Mouse (Mus musculus): ENCODE measurements around the gene Ppp2r1a. TPM values are rescaled to one million over a fixed set of nuclear protein-coding genes. Genes with fewer than 3 reads are reported as not detected.
A peak's percentile ranks its signal among the peaks of the same experiment; 100 is the strongest.

The Ppp2r1a gene
- polyA plus RNA-seq (2014; fragmentation: Nextera tagmentation; extraction: Ambion mirVana): 335 and 378 TPM in 2 replicates

DNA sequence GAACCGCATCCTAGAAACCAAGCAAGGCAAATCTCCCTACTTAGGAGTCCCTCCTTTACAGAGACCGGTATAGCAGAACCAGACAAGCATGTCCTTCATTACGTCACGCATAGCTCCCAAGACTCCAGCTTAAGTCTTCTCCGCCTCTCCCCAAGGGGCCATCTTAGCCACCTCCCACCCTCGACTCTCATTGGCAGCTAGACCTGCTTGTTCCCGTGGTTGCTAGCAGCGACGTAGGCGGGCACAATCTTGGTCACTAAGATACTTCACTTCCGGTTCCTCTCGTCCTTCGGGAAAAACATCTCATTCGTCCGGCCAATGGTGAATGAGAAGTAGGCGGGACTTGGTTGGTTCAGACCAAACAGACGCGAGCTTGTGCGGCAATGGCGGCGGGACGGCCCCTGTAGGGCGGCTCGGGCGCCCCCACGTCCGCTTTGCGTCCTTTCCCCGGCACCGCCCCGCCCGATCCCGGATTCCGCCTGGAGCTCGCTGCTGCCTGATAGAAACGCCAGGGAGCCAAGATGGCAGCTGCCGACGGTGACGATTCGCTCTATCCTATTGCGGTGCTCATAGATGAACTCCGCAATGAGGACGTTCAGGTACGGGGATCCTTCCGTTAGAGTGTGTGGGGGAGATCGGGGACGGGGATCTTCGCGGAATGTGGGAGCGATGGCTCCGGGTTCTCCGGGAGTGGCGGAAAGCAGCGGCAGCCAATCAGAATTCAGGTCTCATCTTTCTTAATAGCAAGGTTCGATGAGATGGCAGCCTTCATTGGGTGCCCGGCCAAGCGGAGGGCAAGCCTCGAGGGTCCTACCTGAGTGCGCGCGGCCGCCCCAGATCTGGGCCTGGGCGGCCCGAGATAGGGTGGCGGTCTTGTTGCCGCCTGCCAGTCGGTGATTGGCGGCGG is at the start of gene Ppp2r1a:
Ppp2r1a (plus strand) TSS at position 327 of the 907 bp plus-strand sequence.
- peak within 1 kb of the TSS; percentile 87 for H3K4me2 ChIP-seq (ENCODE audit: low read depth, low read length)
- no peaks in the 10 kb centered on the region for H3K9me3 ChIP-seq (ENCODE audit: control insufficient read depth, low read length)
- DNase-seq (ENCODE audit: low spot score) (peak; percentile 100), ATAC-seq (ENCODE audit: low read depth) (peak; percentile 98)
- peak within 1 kb of the TSS; percentile 81 for H3K9ac ChIP-seq (ENCODE audit: low read depth, low read length)
- H3K27me3 ChIP-seq (replicated peaks; ENCODE audit: control insufficient read depth, insufficient read depth, low read length): no peaks in the 10 kb centered on the region
- H3K36me3 ChIP-seq (ENCODE audit: control insufficient read depth, insufficient read depth, low read length): no peaks in the 10 kb centered on the region
- peak within 1 kb of the TSS; percentile 99 for H3K27ac ChIP-seq (replicated peaks; ENCODE audit: low read depth, low read length)
- peaks cover 15% of the 10 kb centered on the region for H3K4me1 ChIP-seq (ENCODE audit: control insufficient read depth, insufficient read depth, low read length)
- peak within 1 kb of the TSS; percentile 58 for H3K4me3 ChIP-seq (ENCODE audit: low read depth, low read length)
- under 1% methylated on average over 60 of the region's 69 CpGs for WGBS

DNA sequence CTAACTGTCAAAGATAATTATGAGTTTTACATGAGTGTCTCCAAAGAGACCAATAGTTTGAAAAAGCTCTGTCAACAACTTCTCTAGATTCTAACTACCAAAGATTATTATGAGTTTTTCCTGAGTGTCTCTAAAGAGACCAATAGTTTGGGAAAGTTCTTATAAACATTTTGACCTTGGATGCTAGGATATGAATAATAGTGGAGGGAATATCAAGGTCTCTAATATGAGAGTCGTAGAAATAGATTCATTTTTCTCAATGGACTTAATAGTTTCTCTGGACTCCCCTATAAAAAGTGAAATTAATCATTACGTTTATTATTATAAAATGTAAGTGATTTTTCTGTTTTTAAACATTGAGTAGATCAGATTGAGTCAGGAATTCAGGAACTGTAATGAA is 40.1 kb upstream of the Ppp2r1a start, which contains the start of gene Vmn1r231:
Vmn1r231 (minus strand) TSS at position 101 of the 400 bp plus-strand sequence.
- WGBS: 58% methylated on average over 2 of the region's 2 CpGs
- DNase-seq (ENCODE audit: low spot score): no peak
- Histone ChIP-seq H3K4me3 (ENCODE audit: low read depth, low read length) (no peak within 1 kb of the TSS), H3K27ac (replicated peaks; ENCODE audit: low read depth, low read length) (no peak within 1 kb of the TSS), H3K27me3 (replicated peaks; ENCODE audit: control insufficient read depth, insufficient read depth, low read length) (no peaks in the 10 kb centered on the region), H3K36me3 (ENCODE audit: control insufficient read depth, insufficient read depth, low read length) (no peaks in the 10 kb centered on the region), H3K4me1 (ENCODE audit: control insufficient read depth, insufficient read depth, low read length) (no peaks in the 10 kb centered on the region), H3K4me2 (ENCODE audit: low read depth, low read length) (no peak within 1 kb of the TSS), H3K9me3 (ENCODE audit: control insufficient read depth, low read length) (no peaks in the 10 kb centered on the region), H3K9ac (ENCODE audit: low read depth, low read length) (no peak within 1 kb of the TSS)
- ATAC-seq (ENCODE audit: low read depth): no peak

DNA sequence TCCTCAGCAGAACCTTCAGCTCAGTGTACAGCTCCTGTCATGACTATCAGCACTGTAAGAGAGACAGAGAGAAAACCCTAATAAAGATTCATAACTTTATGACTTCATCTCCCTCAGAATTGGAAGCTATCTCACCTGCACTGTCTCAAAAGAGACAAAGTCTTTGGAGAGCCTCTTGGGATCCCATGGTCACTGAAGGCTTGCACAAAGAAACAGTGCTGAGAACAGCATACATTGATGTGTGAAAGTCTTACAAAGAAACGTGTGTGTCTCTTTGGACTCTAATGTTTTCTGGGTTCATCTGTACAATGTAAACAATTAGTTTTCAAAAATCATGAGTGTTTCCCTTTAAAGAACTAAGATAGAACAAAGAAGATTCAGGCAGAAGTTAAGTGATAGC is 25.5 kb upstream of the Ppp2r1a start, which contains the start of gene Vmn1r232:
Vmn1r232 (minus strand) TSS at position 101 of the 400 bp plus-strand sequence.
- Histone ChIP-seq H3K4me3 (ENCODE audit: low read depth, low read length) (no peak within 1 kb of the TSS), H3K27ac (replicated peaks; ENCODE audit: low read depth, low read length) (no peak within 1 kb of the TSS), H3K27me3 (replicated peaks; ENCODE audit: control insufficient read depth, insufficient read depth, low read length) (no peaks in the 10 kb centered on the region), H3K9ac (ENCODE audit: low read depth, low read length) (no peak within 1 kb of the TSS), H3K36me3 (ENCODE audit: control insufficient read depth, insufficient read depth, low read length) (no peaks in the 10 kb centered on the region), H3K4me2 (ENCODE audit: low read depth, low read length) (no peak within 1 kb of the TSS), H3K4me1 (ENCODE audit: control insufficient read depth, insufficient read depth, low read length) (no peaks in the 10 kb centered on the region), H3K9me3 (ENCODE audit: control insufficient read depth, low read length) (no peaks in the 10 kb centered on the region)
- 43% methylated on average over 1 of the region's 1 CpGs for WGBS
- ATAC-seq (ENCODE audit: low read depth) (no peak), DNase-seq (ENCODE audit: low spot score) (no peak)

DNA sequence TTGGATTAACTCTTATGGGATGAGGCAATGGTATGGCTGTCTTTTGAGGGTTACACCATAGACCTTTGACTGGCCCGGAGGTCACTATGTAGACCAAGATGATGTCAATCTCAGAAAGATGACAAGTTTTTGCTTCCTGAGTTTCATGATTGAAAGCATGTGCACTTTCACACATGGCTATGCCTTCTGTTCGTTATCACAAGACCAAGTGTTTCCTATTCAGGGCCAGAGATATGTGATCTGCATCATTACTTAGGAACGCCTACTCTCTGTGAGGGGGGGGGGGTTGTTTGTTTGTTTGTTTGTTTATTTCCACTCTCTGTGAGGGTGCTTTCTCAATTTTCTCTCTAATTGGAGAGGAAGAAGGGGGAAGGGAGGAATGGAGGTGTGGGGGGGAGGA is 885 bp upstream of the Ppp2r1a start:
- peaks cover 15% of the 10 kb centered on the region for H3K4me1 ChIP-seq (ENCODE audit: control insufficient read depth, insufficient read depth, low read length)
- WGBS: 37% methylated on average over 3 of the region's 3 CpGs
- H3K4me2 ChIP-seq (ENCODE audit: low read depth, low read length): peak overlapping the region; percentile 67
- DNase-seq (ENCODE audit: low spot score) (peak; percentile 2), ATAC-seq (ENCODE audit: low read depth) (no peak)
- H3K27me3 ChIP-seq (replicated peaks; ENCODE audit: control insufficient read depth, insufficient read depth, low read length): no peaks in the 10 kb centered on the region
- no peaks in the 10 kb centered on the region for H3K9me3 ChIP-seq (ENCODE audit: control insufficient read depth, low read length)
- H3K4me3 ChIP-seq (ENCODE audit: low read depth, low read length): peak overlapping the region; percentile 58
- peak overlapping the region; percentile 97 for H3K27ac ChIP-seq (replicated peaks; ENCODE audit: low read depth, low read length)
- no peaks in the 10 kb centered on the region for H3K36me3 ChIP-seq (ENCODE audit: control insufficient read depth, insufficient read depth, low read length)
- H3K9ac ChIP-seq (ENCODE audit: low read depth, low read length): peak overlapping the region; percentile 76

DNA sequence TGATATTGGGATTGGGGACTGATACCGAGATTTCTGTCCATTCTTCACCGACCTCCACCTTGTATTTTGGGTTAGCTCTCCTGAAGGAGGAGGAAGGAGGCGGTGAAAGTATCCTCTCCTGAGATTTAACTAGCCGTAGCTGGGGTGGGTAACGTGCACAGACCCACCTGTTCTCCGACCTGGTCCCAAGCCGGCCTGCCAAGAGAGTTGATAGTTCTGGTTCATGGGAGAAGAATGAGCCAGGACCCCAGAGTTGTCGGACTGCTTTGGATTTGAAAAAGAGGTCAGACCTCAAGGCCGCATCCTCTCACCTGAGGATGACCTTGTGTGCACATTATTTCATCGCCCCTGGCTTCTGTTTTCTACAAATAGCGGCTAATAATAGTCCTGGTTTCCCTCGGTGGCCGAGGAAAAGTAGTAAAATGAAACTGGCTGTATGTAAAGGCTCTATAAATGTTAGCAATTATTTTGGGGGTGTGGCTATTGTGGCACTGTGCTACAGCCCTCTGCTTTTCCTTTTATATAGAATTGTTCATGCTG is 985 bp downstream of the Ppp2r1a start:
- Histone ChIP-seq H3K9me3 (ENCODE audit: control insufficient read depth, low read length) (no peaks in the 10 kb centered on the region), H3K9ac (ENCODE audit: low read depth, low read length) (peak overlapping the region; percentile 81), H3K27me3 (replicated peaks; ENCODE audit: control insufficient read depth, insufficient read depth, low read length) (no peaks in the 10 kb centered on the region), H3K4me1 (ENCODE audit: control insufficient read depth, insufficient read depth, low read length) (peaks cover 15% of the 10 kb centered on the region), H3K4me3 (ENCODE audit: low read depth, low read length) (peak overlapping the region; percentile 58), H3K36me3 (ENCODE audit: control insufficient read depth, insufficient read depth, low read length) (0 out of 2 replicates have a peak, but pooled peaks cover 1% of the 10 kb centered on the region), H3K27ac (replicated peaks; ENCODE audit: low read depth, low read length) (peak overlapping the region; percentile 99), H3K4me2 (ENCODE audit: low read depth, low read length) (peak overlapping the region; percentile 87)
- 0% methylated on average over 13 of the region's 13 CpGs for WGBS
- ATAC-seq (ENCODE audit: low read depth) (no peak), DNase-seq (ENCODE audit: low spot score) (peak; percentile 3)

DNA sequence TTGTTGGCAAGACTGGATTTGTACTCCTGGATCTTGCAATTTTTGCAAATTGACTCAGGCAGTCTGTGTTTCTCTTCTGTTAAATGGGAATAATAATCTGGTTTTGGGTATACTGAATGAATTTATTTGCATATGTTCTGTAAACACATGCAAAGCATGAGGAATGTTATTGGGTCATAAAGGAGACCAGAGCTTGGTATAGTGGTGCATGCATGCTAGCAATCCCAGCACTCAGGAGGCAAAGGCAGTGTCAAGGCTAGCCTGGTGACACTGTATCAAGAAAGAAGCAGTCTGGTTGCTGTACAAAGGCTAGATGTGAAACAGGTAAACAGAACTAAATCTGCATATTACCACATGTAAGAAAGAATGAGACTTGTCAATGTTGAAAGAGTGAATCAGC is 1.5 kb downstream of the Ppp2r1a start:
- peaks cover 15% of the 10 kb centered on the region for H3K4me1 ChIP-seq (ENCODE audit: control insufficient read depth, insufficient read depth, low read length)
- H3K36me3 ChIP-seq (ENCODE audit: control insufficient read depth, insufficient read depth, low read length): peaks cover 5% of the 10 kb centered on the region; the same call in 1 of the 2 replicates
- H3K4me2 ChIP-seq (ENCODE audit: low read depth, low read length): peak overlapping the region; percentile 87
- peak overlapping the region; percentile 58 for H3K4me3 ChIP-seq (ENCODE audit: low read depth, low read length)
- ATAC-seq (ENCODE audit: low read depth) (no peak), DNase-seq (ENCODE audit: low spot score) (no peak)
- no peaks in the 10 kb centered on the region for H3K27me3 ChIP-seq (replicated peaks; ENCODE audit: control insufficient read depth, insufficient read depth, low read length)
- no peaks in the 10 kb centered on the region for H3K9me3 ChIP-seq (ENCODE audit: control insufficient read depth, low read length)
- peak overlapping the region; percentile 81 for H3K9ac ChIP-seq (ENCODE audit: low read depth, low read length)
- H3K27ac ChIP-seq (replicated peaks; ENCODE audit: low read depth, low read length): no peak overlapping the region

DNA sequence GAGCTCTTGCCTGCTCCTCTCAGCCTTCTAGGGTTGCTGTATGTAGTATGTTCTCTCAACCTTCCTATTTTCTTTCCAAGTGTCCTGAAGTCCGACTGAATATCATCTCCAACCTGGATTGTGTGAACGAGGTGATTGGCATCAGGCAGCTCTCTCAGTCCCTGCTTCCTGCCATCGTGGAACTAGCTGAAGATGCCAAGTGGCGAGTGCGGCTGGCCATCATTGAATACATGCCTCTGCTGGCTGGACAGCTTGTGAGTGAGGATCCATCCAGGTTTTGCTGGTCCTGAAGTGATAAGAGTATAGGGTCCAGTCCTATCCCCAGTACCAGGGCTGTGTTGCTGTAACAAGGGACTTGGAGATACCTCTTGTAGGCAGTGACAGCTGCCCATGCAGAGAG is 15.3 kb downstream of the Ppp2r1a start:
- ATAC-seq (ENCODE audit: low read depth): no peak
- H3K27ac ChIP-seq (replicated peaks; ENCODE audit: low read depth, low read length): no peak overlapping the region
- DNase-seq (ENCODE audit: low spot score): no peak
- H3K4me1 ChIP-seq (ENCODE audit: control insufficient read depth, insufficient read depth, low read length): no peaks in the 10 kb centered on the region
- no peaks in the 10 kb centered on the region for H3K27me3 ChIP-seq (replicated peaks; ENCODE audit: control insufficient read depth, insufficient read depth, low read length)
- no peaks in the 10 kb centered on the region for H3K9me3 ChIP-seq (ENCODE audit: control insufficient read depth, low read length)
- H3K4me3 ChIP-seq (ENCODE audit: low read depth, low read length): no peak overlapping the region
- peaks cover 100% of the 10 kb centered on the region for H3K36me3 ChIP-seq (ENCODE audit: control insufficient read depth, insufficient read depth, low read length)
- WGBS: 98% methylated on average over 5 of the region's 5 CpGs
- H3K4me2 ChIP-seq (ENCODE audit: low read depth, low read length): no peak overlapping the region
- no peak overlapping the region for H3K9ac ChIP-seq (ENCODE audit: low read depth, low read length)

DNA sequence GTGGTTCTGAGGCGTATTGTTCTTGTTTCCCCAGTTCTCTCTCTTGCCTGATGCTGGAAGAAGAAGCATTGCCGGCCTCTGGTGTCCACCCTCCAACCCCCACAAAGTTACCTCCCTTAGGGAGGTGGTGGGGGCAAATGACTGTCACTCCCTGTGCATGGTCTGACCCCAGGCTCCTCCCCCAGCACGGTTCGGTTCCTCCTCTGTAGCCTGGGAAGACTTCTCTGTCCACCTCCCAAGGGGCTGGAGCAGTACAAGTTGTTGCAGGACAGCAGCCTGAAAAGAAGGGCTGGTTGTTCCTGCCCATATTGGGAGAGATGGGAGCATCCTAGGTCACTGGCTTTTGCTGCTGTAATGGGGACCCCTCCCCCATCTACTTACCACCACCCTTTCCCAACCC is 20.3 kb downstream of the Ppp2r1a start:
- ATAC-seq (ENCODE audit: low read depth) (no peak), DNase-seq (ENCODE audit: low spot score) (no peak)
- Histone ChIP-seq H3K27ac (replicated peaks; ENCODE audit: low read depth, low read length) (no peak overlapping the region), H3K4me3 (ENCODE audit: low read depth, low read length) (no peak overlapping the region), H3K9me3 (ENCODE audit: control insufficient read depth, low read length) (no peaks in the 10 kb centered on the region), H3K4me2 (ENCODE audit: low read depth, low read length) (no peak overlapping the region), H3K36me3 (ENCODE audit: control insufficient read depth, insufficient read depth, low read length) (peaks cover 90% of the 10 kb centered on the region), H3K9ac (ENCODE audit: low read depth, low read length) (no peak overlapping the region), H3K27me3 (replicated peaks; ENCODE audit: control insufficient read depth, insufficient read depth, low read length) (no peaks in the 10 kb centered on the region), H3K4me1 (ENCODE audit: control insufficient read depth, insufficient read depth, low read length) (no peaks in the 10 kb centered on the region)
- WGBS: 88% methylated on average over 4 of the region's 4 CpGs
